Mouse (Mus musculus) lung, embryonic 16.5 days (tissue): Measurements from ENCODE around the gene Ripply3. TPM values are rescaled to one million over a fixed set of nuclear protein-coding genes. Genes with fewer than 3 reads are reported as not detected.

Source experiments
- ATAC-seq: fragments of 200-750 bp; cut with Nextera tagmentation; 2 replicates; pipeline ENCODE4 v1.8.0; 2017; ENCODE audit warnings: low read depth, mild to moderate bottlenecking, moderate library complexity
- H3K27ac ChIP-seq: fragments of 300-500 bp; sonication (generic); 2 replicates; pipeline ENCODE4 v1.5.1; 2014; ENCODE audit warnings: mild to moderate bottlenecking, control low read depth, low read length
- H3K27me3 ChIP-seq: fragments of 300-500 bp; sonication (generic); 2 replicates; pipeline ENCODE4 v1.6.1; 2014; ENCODE audit warnings: low read depth, low read length, mixed read lengths; ENCODE audit not compliant: control insufficient read depth, insufficient read depth
- H3K36me3 ChIP-seq: fragments of 300-500 bp; sonication (generic); 2 replicates; pipeline ENCODE4 v1.6.1; 2014; ENCODE audit warnings: low read length; ENCODE audit not compliant: control insufficient read depth, insufficient read depth
- H3K4me1 ChIP-seq: fragments of 300-500 bp; sonication (generic); replicated peaks from 2 replicates; pipeline ENCODE4 v1.6.1; 2014; ENCODE audit warnings: low read length, mixed read lengths; ENCODE audit not compliant: control insufficient read depth, insufficient read depth
- H3K4me2 ChIP-seq: fragments of 300-500 bp; sonication (generic); 2 replicates; pipeline ENCODE4 v1.6.1; 2014; ENCODE audit warnings: low read depth, low read length, control low read depth
- H3K4me3 ChIP-seq: fragments of 300-500 bp; sonication (generic); 2 replicates; pipeline ENCODE4 v1.5.1; 2014; ENCODE audit warnings: mild to moderate bottlenecking, low read length, control low read depth
- H3K9ac ChIP-seq: fragments of 300-500 bp; sonication (generic); 2 replicates; pipeline ENCODE4 v1.6.1; 2014; ENCODE audit warnings: low read length, control low read depth
- H3K9me3 ChIP-seq: fragments of 300-500 bp; sonication (generic); 2 replicates; pipeline ENCODE4 v1.6.1; 2016; ENCODE audit warnings: low read length; ENCODE audit not compliant: control insufficient read depth
- WGBS: fragments of 180-500 bp; shearing (Covaris S2); extraction: QIAGEN DNeasy Blood & Tissue Kit; methylation state at CpG from one replicate; pipeline ENCODE4 v1.1.7; 2014; 5-methylcytosine and 5-hydroxymethylcytosine counted together
- polyA plus RNA-seq: library from polyadenylated mRNA; unstranded; fragments of >200 nt; fragmentation: Nextera tagmentation; extraction: Ambion mirVana; gene quantifications from 2 replicates; pipeline ENCODE4 v1.2.1, GENCODE M21; 2015

Ripply3 gene
- polyA plus RNA-seq, 1 experiment from 2014 or later = 23.5 TPM

GRCm38 (mm10) chr16:94312663-94313228, 15.5 kb upstream of the Ripply3 start:
- Histone ChIP-seq H3K27ac (peak overlapping the region; percentile 99), H3K4me3 (peak overlapping the region; percentile 67), H3K9me3 (no peaks in the 10 kb centered on the region), H3K36me3 (no peaks in the 10 kb centered on the region), H3K9ac (peak overlapping the region; percentile 81), H3K27me3 (no peaks in the 10 kb centered on the region), H3K4me1 (peaks cover 4% of the 10 kb centered on the region), H3K4me2 (peak overlapping the region; percentile 54)
- 0% methylated on average over 20 of the region's 20 CpGs for WGBS
- peak; percentile 89 for ATAC-seq

GRCm38 (mm10) chr16:94313229-94314030, 14.8 kb upstream of the Ripply3 start, which contains the start of gene Hlcs:
TSS of gene Hlcs (minus strand) at chr16:94313571.
- WGBS = under 1% methylated on average over 64 of the region's 64 CpGs
- Histone ChIP-seq H3K4me3 (peak within 1 kb of the TSS; percentile 67), H3K9me3 (no peaks in the 10 kb centered on the region), H3K27ac (peak within 1 kb of the TSS; percentile 99), H3K36me3 (no peaks in the 10 kb centered on the region), H3K4me2 (peak within 1 kb of the TSS; percentile 76), H3K9ac (peak within 1 kb of the TSS; percentile 88), H3K27me3 (no peaks in the 10 kb centered on the region), H3K4me1 (peaks cover 3% of the 10 kb centered on the region)
- ATAC-seq = peak; percentile 95

- Histone ChIP-seq H3K9me3 (no peaks in the 10 kb centered on the region), H3K27ac (no peak overlapping the region), H3K36me3 (no peaks in the 10 kb centered on the region), H3K4me1 (peaks cover 3% of the 10 kb centered on the region), H3K4me3 (no peak overlapping the region), H3K9ac (no peak overlapping the region), H3K4me2 (no peak overlapping the region), H3K27me3 (no peaks in the 10 kb centered on the region)
- WGBS = 86% methylated on average over 5 of the region's 5 CpGs
- ATAC-seq = no peak
Measured at GRCm38 (mm10) chr16:94314626-94315025, 13.6 kb upstream of the Ripply3 start.

GRCm38 (mm10) chr16:94315215-94315614, 13.0 kb upstream of the Ripply3 start:
- peaks cover 3% of the 10 kb centered on the region for H3K4me1 ChIP-seq
- ATAC-seq = no peak
- no peak overlapping the region for H3K9ac ChIP-seq
- H3K4me3 ChIP-seq = no peak overlapping the region
- no peaks in the 10 kb centered on the region for H3K36me3 ChIP-seq
- H3K9me3 ChIP-seq = no peaks in the 10 kb centered on the region
- no peak overlapping the region for H3K4me2 ChIP-seq
- H3K27ac ChIP-seq = no peak overlapping the region
- WGBS = 19% methylated on average over 1 of the region's 1 CpGs
- H3K27me3 ChIP-seq = no peaks in the 10 kb centered on the region

GRCm38 (mm10) chr16:94317752-94318151, 10.5 kb upstream of the Ripply3 start:
- Histone ChIP-seq H3K4me3 (no peak overlapping the region), H3K4me1 (no peaks in the 10 kb centered on the region; the same call in 1 of the 2 replicates), H3K36me3 (no peaks in the 10 kb centered on the region), H3K27ac (no peak overlapping the region), H3K9ac (no peak overlapping the region), H3K27me3 (no peaks in the 10 kb centered on the region; the same call in 1 of the 2 replicates), H3K4me2 (no peak overlapping the region), H3K9me3 (no peaks in the 10 kb centered on the region)
- WGBS = 58% methylated on average over 5 of the region's 5 CpGs
- no peak for ATAC-seq

- H3K9ac ChIP-seq = no peak overlapping the region
- no peaks in the 10 kb centered on the region for H3K9me3 ChIP-seq
- H3K27ac ChIP-seq = no peak overlapping the region
- ATAC-seq = no peak
- WGBS = 82% methylated on average over 5 of the region's 5 CpGs
- H3K4me1 ChIP-seq = no peaks in the 10 kb centered on the region
- no peaks in the 10 kb centered on the region; the same call in 1 of the 2 replicates for H3K27me3 ChIP-seq
- H3K4me3 ChIP-seq = no peak overlapping the region
- no peaks in the 10 kb centered on the region for H3K36me3 ChIP-seq
- no peak overlapping the region for H3K4me2 ChIP-seq
Measured at GRCm38 (mm10) chr16:94320223-94320622, 8.0 kb upstream of the Ripply3 start.

GRCm38 (mm10) chr16:94323681-94324080, 4.5 kb upstream of the Ripply3 start:
- 0 out of 2 replicates have a peak overlapping the region, but pooled peaks have one; percentile 6 for H3K4me2 ChIP-seq
- H3K9ac ChIP-seq = no peak overlapping the region
- H3K27ac ChIP-seq = peak overlapping the region; percentile 55; the same call in 1 of the 2 replicates
- 45% methylated on average over 5 of the region's 5 CpGs for WGBS
- H3K36me3 ChIP-seq = no peaks in the 10 kb centered on the region
- no peaks in the 10 kb centered on the region; the same call in 1 of the 2 replicates for H3K4me1 ChIP-seq
- H3K4me3 ChIP-seq = no peak overlapping the region
- H3K9me3 ChIP-seq = no peaks in the 10 kb centered on the region
- peak; percentile 56; the same call in 1 of the 2 replicates for ATAC-seq
- peaks cover 6% of the 10 kb centered on the region for H3K27me3 ChIP-seq

GRCm38 (mm10) chr16:94326008-94326407, 2.2 kb upstream of the Ripply3 start:
- Histone ChIP-seq H3K27me3 (peaks cover 6% of the 10 kb centered on the region), H3K9ac (no peak overlapping the region), H3K36me3 (no peaks in the 10 kb centered on the region), H3K27ac (no peak overlapping the region), H3K4me1 (no peaks in the 10 kb centered on the region; the same call in 1 of the 2 replicates), H3K4me3 (no peak overlapping the region), H3K4me2 (no peak overlapping the region), H3K9me3 (no peaks in the 10 kb centered on the region)
- WGBS = 84% methylated on average over 3 of the region's 3 CpGs
- no peak for ATAC-seq
